Mouse (Mus musculus) midbrain, embryonic 11.5 days (tissue): ENCODE data around the gene Capn13. TPM values are rescaled to one million over a fixed set of nuclear protein-coding genes. Genes with fewer than 3 reads are reported as not detected.

Experiments
- ATAC-seq: fragments of 200-750 bp; cut with Nextera tagmentation; 2 replicates; pipeline ENCODE4 v1.8.0; 2017; ENCODE audit warnings: moderate TSS enrichment, moderate library complexity; ENCODE audit not compliant: low FRiP score
- DNase-seq: peaks from one replicate; pipeline ENCODE4 v3.0.0; 2015; ENCODE audit warnings: low spot score; ENCODE audit errors: missing footprints
- H3K27ac ChIP-seq: fragments of 300-500 bp; sonication (generic); 2 replicates; pipeline ENCODE4 v1.5.1; 2014; ENCODE audit warnings: low read depth, low read length
- H3K27me3 ChIP-seq: fragments of 300-500 bp; sonication (generic); 2 replicates; pipeline ENCODE4 v1.6.1; 2014; ENCODE audit warnings: mild to moderate bottlenecking, low read length, moderate library complexity, mixed read lengths; ENCODE audit not compliant: control insufficient read depth, insufficient read depth
- H3K36me3 ChIP-seq: fragments of 300-500 bp; sonication (generic); 2 replicates; pipeline ENCODE4 v1.6.1; 2014; ENCODE audit warnings: mild to moderate bottlenecking, low read length, moderate library complexity, mixed read lengths; ENCODE audit not compliant: control insufficient read depth, insufficient read depth
- H3K4me1 ChIP-seq: fragments of 300-500 bp; sonication (generic); 2 replicates; pipeline ENCODE4 v1.6.1; 2014; ENCODE audit warnings: low read length; ENCODE audit not compliant: control insufficient read depth, insufficient read depth
- H3K4me2 ChIP-seq: fragments of 300-500 bp; sonication (generic); 2 replicates; pipeline ENCODE4 v1.6.1; 2014; ENCODE audit warnings: mild to moderate bottlenecking, moderate library complexity
- H3K4me3 ChIP-seq: fragments of 300-500 bp; sonication (generic); 2 replicates; pipeline ENCODE4 v1.5.1; 2014; ENCODE audit warnings: low read depth, low read length
- H3K9ac ChIP-seq: fragments of 300-500 bp; sonication (generic); 2 replicates; pipeline ENCODE4 v1.6.1; 2014; ENCODE audit warnings: low read length
- H3K9me3 ChIP-seq: fragments of 300-500 bp; sonication (generic); 2 replicates; pipeline ENCODE4 v1.6.1; 2016; ENCODE audit warnings: low read length; ENCODE audit not compliant: control insufficient read depth
- WGBS: fragments of 180-500 bp; shearing (Covaris S2); extraction: QIAGEN DNeasy Blood & Tissue Kit; methylation state at CpG from one replicate; pipeline ENCODE4 v1.1.7; 2014; 5-methylcytosine and 5-hydroxymethylcytosine counted together
- polyA plus RNA-seq: library from polyadenylated mRNA; unstranded; fragments of >200 nt; fragmentation: Nextera tagmentation; extraction: Ambion mirVana; gene quantifications from 2 replicates; pipeline ENCODE4 v1.2.1, GENCODE M21; 2014

Gene Capn13
- polyA plus RNA-seq, 1 experiment from 2014 or later, result not detected

DNA sequence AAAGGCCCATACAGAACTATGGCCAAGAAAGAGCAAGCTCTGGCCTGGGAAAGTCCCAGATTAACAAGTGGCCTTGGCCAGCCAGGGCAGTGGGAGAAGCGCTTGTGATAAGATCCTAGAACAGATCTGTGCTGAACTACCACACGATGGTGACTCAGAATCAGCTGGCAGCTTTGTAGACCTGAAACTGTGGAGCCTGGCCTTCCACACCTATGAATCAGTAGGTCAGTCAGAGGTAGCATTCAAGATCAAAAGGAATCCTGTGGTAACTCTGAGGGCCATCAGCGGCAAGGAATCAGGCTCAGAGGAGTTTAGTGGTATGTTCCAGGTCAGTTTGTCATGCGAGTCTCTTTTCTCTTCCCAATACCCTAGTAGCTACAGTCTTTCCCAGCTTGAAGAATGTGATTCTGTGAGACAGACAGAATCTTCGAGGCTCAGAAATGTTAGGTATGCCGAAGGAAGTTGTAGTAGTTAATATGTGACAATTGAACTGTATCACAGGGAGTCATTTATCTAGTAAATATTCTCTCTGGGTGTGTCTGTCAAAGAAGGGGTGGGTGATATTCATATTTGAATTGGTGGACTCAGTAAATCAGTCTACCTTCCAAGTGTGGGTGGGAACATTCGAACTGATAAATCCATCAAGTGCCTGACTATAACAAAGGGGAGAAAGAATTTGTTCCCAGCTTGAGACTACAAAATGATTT, 22.7 kb downstream of the Capn13 start:
- Histone ChIP-seq H3K4me1 (no peaks in the 10 kb centered on the region), H3K4me3 (no peak overlapping the region), H3K4me2 (no peak overlapping the region), H3K9me3 (no peaks in the 10 kb centered on the region), H3K9ac (no peak overlapping the region), H3K36me3 (no peaks in the 10 kb centered on the region), H3K27ac (no peak overlapping the region), H3K27me3 (no peaks in the 10 kb centered on the region)
- DNase-seq, result no peak
- ATAC-seq, result no peak
- 88% methylated on average over 7 of the region's 7 CpGs for WGBS

GRCm38 (mm10) chr17:73367334-73367733, 33.3 kb downstream of the Capn13 start:
- H3K27me3 ChIP-seq, result no peaks in the 10 kb centered on the region
- ATAC-seq (no peak), DNase-seq (no peak)
- WGBS, result 88% methylated on average over 3 of the region's 3 CpGs
- H3K4me2 ChIP-seq, result no peak overlapping the region
- H3K4me3 ChIP-seq, result no peak overlapping the region
- no peak overlapping the region for H3K27ac ChIP-seq
- H3K4me1 ChIP-seq, result no peaks in the 10 kb centered on the region
- no peak overlapping the region for H3K9ac ChIP-seq
- H3K9me3 ChIP-seq, result no peaks in the 10 kb centered on the region
- H3K36me3 ChIP-seq, result no peaks in the 10 kb centered on the region

DNA sequence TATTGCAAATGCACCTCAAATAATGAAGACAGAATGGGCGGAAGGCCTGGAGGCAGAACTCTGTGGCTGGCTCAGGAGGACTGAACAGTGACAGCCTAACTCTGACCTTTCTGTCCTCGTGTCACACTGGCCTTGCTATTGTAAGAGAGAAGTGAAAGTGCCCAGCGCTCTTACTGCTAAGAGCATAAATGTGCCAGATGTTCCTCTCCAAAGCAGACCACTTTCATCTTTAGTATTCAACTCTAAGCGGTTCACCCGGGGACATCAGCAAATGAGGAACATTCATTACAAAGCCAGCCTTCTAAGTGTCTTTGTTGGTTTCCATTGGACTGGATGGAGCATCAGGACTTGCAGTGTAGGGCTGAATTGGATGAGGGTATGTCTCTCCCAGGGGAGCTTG, 39.6 kb downstream of the Capn13 start:
- ATAC-seq, result no peak
- no peaks in the 10 kb centered on the region for H3K4me1 ChIP-seq
- WGBS, result 71% methylated on average over 5 of the region's 5 CpGs

GRCm38 (mm10) chr17:73343632-73344390, 56.9 kb downstream of the Capn13 start:
- ATAC-seq (no peak), DNase-seq (no peak)
- H3K27ac ChIP-seq, result no peak overlapping the region
- H3K4me3 ChIP-seq, result no peak overlapping the region
- H3K4me2 ChIP-seq, result no peak overlapping the region
- no peaks in the 10 kb centered on the region for H3K27me3 ChIP-seq
- no peaks in the 10 kb centered on the region for H3K36me3 ChIP-seq
- no peak overlapping the region for H3K9ac ChIP-seq
- no peaks in the 10 kb centered on the region for H3K9me3 ChIP-seq
- no peaks in the 10 kb centered on the region for H3K4me1 ChIP-seq
- 82% methylated on average over 6 of the region's 6 CpGs for WGBS

More for the DNA sequence above, 39.6 kb downstream of the Capn13 start:
- H3K9me3 ChIP-seq, result no peaks in the 10 kb centered on the region
- H3K27me3 ChIP-seq, result no peaks in the 10 kb centered on the region
- H3K4me3 ChIP-seq, result no peak overlapping the region
- no peak overlapping the region for H3K27ac ChIP-seq
- H3K4me2 ChIP-seq, result no peak overlapping the region
- no peak overlapping the region for H3K9ac ChIP-seq
- no peak for DNase-seq
- no peaks in the 10 kb centered on the region for H3K36me3 ChIP-seq

DNA sequence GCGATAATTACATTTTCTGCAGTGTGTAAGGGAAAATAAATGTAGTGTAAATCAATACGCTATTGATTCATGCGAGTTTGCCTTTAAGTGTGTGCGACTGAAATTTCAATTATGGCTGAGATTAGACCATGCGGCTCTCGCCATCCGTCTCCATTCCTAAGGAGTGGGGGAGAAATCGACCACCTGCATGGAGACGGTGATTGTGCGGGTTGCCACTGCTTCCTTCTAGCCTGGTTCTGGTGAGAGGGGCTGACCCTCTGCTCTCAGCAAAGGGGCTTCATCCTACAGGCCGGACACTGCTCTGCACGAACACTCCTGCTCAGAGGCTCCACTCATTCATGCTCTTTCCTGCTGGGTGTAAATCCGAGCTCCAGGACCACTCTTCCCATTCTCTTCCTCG, 58.0 kb downstream of the Capn13 start:
- Histone ChIP-seq H3K4me1 (no peaks in the 10 kb centered on the region), H3K4me2 (no peak overlapping the region), H3K4me3 (no peak overlapping the region), H3K27ac (no peak overlapping the region), H3K36me3 (no peaks in the 10 kb centered on the region), H3K27me3 (no peaks in the 10 kb centered on the region), H3K9ac (no peak overlapping the region), H3K9me3 (no peaks in the 10 kb centered on the region)
- DNase-seq (no peak), ATAC-seq (peak; percentile 52)
- 72% methylated on average over 14 of the region's 14 CpGs for WGBS

- Histone ChIP-seq H3K9ac (no peak overlapping the region), H3K4me1 (no peaks in the 10 kb centered on the region), H3K27me3 (no peaks in the 10 kb centered on the region), H3K36me3 (no peaks in the 10 kb centered on the region), H3K4me3 (no peak overlapping the region), H3K27ac (no peak overlapping the region), H3K4me2 (no peak overlapping the region), H3K9me3 (no peaks in the 10 kb centered on the region)
- WGBS, result 88% methylated on average over 5 of the region's 5 CpGs
- DNase-seq, result no peak
- ATAC-seq, result no peak
These were observed 71.6 kb downstream of the Capn13 start for GRCm38 (mm10) chr17:73329071-73329470.

DNA sequence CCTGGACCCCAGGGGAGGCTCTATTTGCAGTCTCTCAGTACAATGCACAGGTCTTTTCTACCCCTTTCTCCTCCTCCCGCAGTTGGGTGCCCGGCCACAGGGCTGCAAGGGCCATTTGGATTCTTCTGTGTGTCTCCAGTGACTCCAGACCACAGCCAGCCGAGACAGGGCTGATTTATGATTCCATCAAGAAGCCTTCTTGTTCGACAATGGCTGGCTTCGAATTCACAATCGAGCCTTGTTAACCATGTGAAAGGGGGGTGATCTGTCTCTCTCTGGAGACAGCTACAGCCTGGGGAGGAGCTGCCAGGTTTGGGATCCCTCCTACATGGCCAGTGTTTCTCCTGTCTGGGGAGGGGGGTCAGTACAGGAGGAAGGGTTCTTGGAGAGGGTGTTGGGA, 75.4 kb downstream of the Capn13 start:
- Histone ChIP-seq H3K4me3 (no peak overlapping the region), H3K9me3 (no peaks in the 10 kb centered on the region), H3K27me3 (no peaks in the 10 kb centered on the region), H3K36me3 (no peaks in the 10 kb centered on the region), H3K9ac (no peak overlapping the region), H3K4me1 (no peaks in the 10 kb centered on the region), H3K27ac (no peak overlapping the region), H3K4me2 (no peak overlapping the region)
- WGBS, result 47% methylated on average over 6 of the region's 6 CpGs
- ATAC-seq (no peak), DNase-seq (no peak)

- H3K9me3 ChIP-seq, result no peaks in the 10 kb centered on the region
- 63% methylated on average over 6 of the region's 6 CpGs for WGBS
- no peaks in the 10 kb centered on the region for H3K36me3 ChIP-seq
- H3K4me1 ChIP-seq, result no peaks in the 10 kb centered on the region
- H3K4me3 ChIP-seq, result no peak overlapping the region
- H3K4me2 ChIP-seq, result no peak overlapping the region
- DNase-seq (no peak), ATAC-seq (no peak)
- no peaks in the 10 kb centered on the region for H3K27me3 ChIP-seq
- H3K9ac ChIP-seq, result no peak overlapping the region
- H3K27ac ChIP-seq, result no peak overlapping the region
These were observed 75.9 kb downstream of the Capn13 start for GRCm38 (mm10) chr17:73324732-73325131.

DNA sequence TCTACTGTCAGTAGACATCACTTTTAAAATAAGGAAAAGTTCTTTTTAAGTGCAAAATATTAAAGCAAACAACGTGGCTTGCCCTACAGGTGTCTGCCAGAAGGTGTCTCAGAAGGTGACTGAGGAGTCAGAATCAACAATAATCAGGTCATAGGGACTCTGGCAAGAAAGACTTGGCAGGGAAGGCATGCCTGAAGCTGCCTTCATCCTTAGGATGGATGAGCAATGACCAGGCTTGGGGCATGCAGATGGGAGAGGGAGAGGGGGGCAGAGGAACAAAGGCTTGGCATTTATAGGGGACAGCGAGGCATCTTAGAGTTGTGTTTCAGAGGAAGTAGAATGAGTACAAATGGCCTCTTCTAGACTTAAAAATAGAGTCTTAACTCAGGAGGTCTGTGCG, 76.7 kb downstream of the Capn13 start:
- ATAC-seq (no peak), DNase-seq (no peak)
- H3K9me3 ChIP-seq, result no peaks in the 10 kb centered on the region
- H3K4me1 ChIP-seq, result no peaks in the 10 kb centered on the region
- H3K4me2 ChIP-seq, result no peak overlapping the region
- no peak overlapping the region for H3K4me3 ChIP-seq
- no peak overlapping the region for H3K27ac ChIP-seq
- no peaks in the 10 kb centered on the region for H3K36me3 ChIP-seq
- no peaks in the 10 kb centered on the region for H3K27me3 ChIP-seq
- no peak overlapping the region for H3K9ac ChIP-seq
- 89% methylated on average over 3 of the region's 3 CpGs for WGBS
